Mouse (Mus musculus) G1E (cell line): ENCODE results near the gene Wdr54.

Experiments used
- CTCF ChIP-seq: IDR thresholded peaks from 2 replicates; pipeline ENCODE4 v1.5.1; 2012; ENCODE audit warnings: low read depth, low read length, inconsistent platforms, mixed read lengths
- GATA1 ChIP-seq: IDR thresholded peaks from 2 replicates; pipeline ENCODE4 v1.6.1; 2012; ENCODE audit warnings: borderline replicate concordance, low read length, inconsistent platforms, mixed read lengths
- GATA2 ChIP-seq: IDR thresholded peaks from 2 replicates; pipeline ENCODE4 v1.6.1; 2012; ENCODE audit warnings: low read depth, low read length, inconsistent platforms, borderline replicate concordance
- TAL1 ChIP-seq: conservative IDR thresholded peaks from 2 replicates; pipeline ENCODE4 v1.6.1; 2012; ENCODE audit warnings: low read depth, low read length, inconsistent platforms, mixed read lengths

GRCm38 (mm10) chr6:83115011-83115671 is 41.1 kb downstream of the Wdr54 start, which contains the start of gene Mogs:
- no peak for TF ChIP-seq CTCF
- no peak for TF ChIP-seq GATA1
- TF ChIP-seq GATA2, result no peak
- no peak for TF ChIP-seq TAL1
